Mouse (Mus musculus) lung, postnatal 36 days (tissue): ENCODE results near the gene Olfr1416.

Experiments
- DNase-seq: peaks from one replicate; pipeline ENCODE4 v3.0.0; 2022; ENCODE audit warnings: mixed read lengths

Gene Olfr1416

DNA sequence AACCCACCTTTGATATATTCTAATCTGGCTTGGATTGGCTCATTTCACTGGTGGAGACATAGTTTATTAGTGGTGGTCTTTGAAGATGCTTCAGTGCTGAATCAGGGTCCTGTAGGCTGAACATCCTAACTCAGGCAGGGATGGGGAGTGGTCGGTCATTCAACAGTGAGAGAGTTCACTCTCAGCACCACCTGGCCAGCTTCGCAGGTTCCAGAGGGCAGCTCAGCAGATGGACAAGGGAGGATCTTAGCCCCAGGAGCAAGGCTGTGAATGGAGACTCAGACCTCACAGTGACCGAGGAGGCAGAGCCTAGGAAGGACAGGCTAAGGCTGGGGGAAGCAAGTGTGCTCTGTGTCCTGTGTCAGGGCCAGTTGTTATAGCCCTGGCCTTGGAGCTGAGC lies 53.5 kb downstream of the Olfr1416 start:
- no peak for DNase-seq

DNA sequence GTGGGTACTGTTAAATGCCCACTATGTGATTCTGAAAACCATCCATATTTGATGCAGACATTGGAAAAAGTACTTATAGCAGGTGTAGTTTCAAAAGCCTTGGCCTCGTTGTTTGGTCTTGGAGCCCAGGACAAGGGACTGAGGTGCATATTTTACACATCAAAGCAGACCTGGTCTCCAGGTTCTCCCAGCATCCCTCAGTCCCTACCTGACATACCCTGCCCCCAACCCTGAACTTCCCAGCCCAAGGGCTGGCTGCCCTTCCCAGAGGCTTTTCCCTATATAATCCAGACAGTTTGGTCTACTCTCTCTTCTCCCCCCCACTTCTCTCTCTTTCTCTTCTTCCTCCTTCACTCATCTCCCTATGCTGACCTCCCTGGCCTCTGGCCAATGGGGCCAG lies 53.9 kb downstream of the Olfr1416 start:
- DNase-seq, result no peak
